Mouse (Mus musculus) olfactory bulb, adult 2 months (tissue): ENCODE measurements around the gene Tars2.

ENCODE experiments used
- CTCF ChIP-seq: fragments of 200-500 bp; IDR thresholded peaks from 2 replicates; pipeline ENCODE4 v1.5.1; 2012; ENCODE audit warnings: low read depth, mild to moderate bottlenecking, low read length, moderate library complexity; ENCODE audit not compliant: insufficient read depth
- POLR2A ChIP-seq: fragments of 200-500 bp; IDR thresholded peaks from 2 replicates; pipeline ENCODE4 v1.6.1; 2012; ENCODE audit warnings: mild to moderate bottlenecking, low read depth, low read length, moderate library complexity; ENCODE audit not compliant: insufficient read depth

- TF ChIP-seq POLR2A (no peak), CTCF (no peak)
Observed at GRCm38 (mm10) chr3:95765534-95765933, 5.5 kb upstream of the Tars2 start.
